Mouse (Mus musculus): ENCODE results near the gene Ywhag. TPM values are rescaled to one million over a fixed set of nuclear protein-coding genes. Genes with fewer than 3 reads are reported as not detected.

The Ywhag gene
- polyA plus RNA-seq, 1 experiment from 2014 or later: 89.4 TPM

DNA sequence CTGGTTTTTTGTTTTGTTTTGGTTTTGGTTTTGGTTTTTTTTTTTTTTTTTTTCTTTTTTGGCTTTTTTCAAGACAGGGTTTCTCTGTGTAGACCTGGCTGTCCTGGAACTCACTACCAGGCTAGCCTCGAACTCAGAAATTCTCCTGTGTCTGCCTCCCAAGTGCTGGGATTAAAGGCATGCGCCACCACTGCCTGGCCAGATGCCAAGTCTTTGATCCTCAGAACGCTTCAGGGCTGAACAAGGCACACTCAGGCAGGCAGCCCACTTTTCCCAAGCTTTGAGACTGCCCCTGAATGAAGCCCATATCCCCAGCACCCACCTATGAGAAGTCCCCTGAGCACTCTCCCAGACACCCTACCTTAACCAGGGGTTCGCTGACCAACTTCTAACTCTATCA is 34.6 kb downstream of the Ywhag start:
- no peak for ATAC-seq (replicated peaks; ENCODE audit: low FRiP score, low read depth)

GRCm38 (mm10) chr5:135898995-135899394 is 35.4 kb downstream of the Ywhag start:
- WGBS: 78% methylated on average over 4 of the region's 4 CpGs
- TF ChIP-seq CTCF (IDR thresholded peaks at IDR 0.05; ENCODE audit: low read depth): no peak

More for the DNA sequence above, 34.6 kb downstream of the Ywhag start:
- Histone ChIP-seq H3K4me3 (replicated peaks; ENCODE audit: low read depth, low read length) (no peak overlapping the region), H3K27me3 (ENCODE audit: insufficient read depth, low read length) (no peaks in the 10 kb centered on the region), H3K9me3 (replicated peaks; ENCODE audit: low read length) (no peaks in the 10 kb centered on the region), H3K9ac (ENCODE audit: low read depth, low read length) (no peak overlapping the region), H3K4me1 (replicated peaks; ENCODE audit: insufficient read depth, low read length) (no peaks in the 10 kb centered on the region), H3K36me3 (ENCODE audit: insufficient read depth, low read length) (no peaks in the 10 kb centered on the region), H3K27ac (no peak overlapping the region), H3K4me2 (ENCODE audit: low read length) (no peak overlapping the region)
- no peak for DNase-seq (ENCODE audit: low spot score)
- WGBS: 57% methylated on average over 4 of the region's 4 CpGs
- TF ChIP-seq CTCF (IDR thresholded peaks at IDR 0.05; ENCODE audit: low read depth): no peak

DNA sequence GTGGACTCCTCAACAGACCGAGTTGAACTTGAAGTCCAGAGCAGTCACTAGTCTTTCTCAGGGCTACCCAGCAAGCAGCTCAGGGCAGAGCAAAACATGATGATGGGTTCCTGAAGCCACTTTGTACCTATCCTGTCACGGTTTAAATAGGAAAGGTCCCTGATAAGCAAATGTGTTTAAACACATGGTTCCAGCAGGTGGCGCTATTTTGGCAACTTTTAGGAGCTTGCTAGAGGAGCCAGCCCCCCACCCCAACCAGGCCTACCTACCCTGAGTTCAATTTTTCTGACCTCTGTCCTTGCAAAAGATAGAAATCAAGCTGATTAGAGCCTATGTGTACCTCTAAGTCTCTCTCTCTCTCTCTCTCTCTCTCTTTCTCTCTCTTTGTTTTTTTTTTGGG is 36.4 kb downstream of the Ywhag start:
- Histone ChIP-seq H3K9ac (ENCODE audit: low read depth, low read length) (no peak overlapping the region), H3K4me2 (ENCODE audit: low read length) (no peak overlapping the region), H3K4me1 (replicated peaks; ENCODE audit: insufficient read depth, low read length) (no peaks in the 10 kb centered on the region), H3K27me3 (ENCODE audit: insufficient read depth, low read length) (no peaks in the 10 kb centered on the region), H3K27ac (no peak overlapping the region), H3K9me3 (replicated peaks; ENCODE audit: low read length) (no peaks in the 10 kb centered on the region), H3K36me3 (ENCODE audit: insufficient read depth, low read length) (no peaks in the 10 kb centered on the region), H3K4me3 (replicated peaks; ENCODE audit: low read depth, low read length) (no peak overlapping the region)
- DNase-seq (ENCODE audit: low spot score) (peak; percentile 71), ATAC-seq (replicated peaks; ENCODE audit: low FRiP score, low read depth) (no peak)
- TF ChIP-seq CTCF (IDR thresholded peaks at IDR 0.05; ENCODE audit: low read depth): peak; percentile 66
- 29% methylated on average over 3 of the region's 3 CpGs for WGBS

More at GRCm38 (mm10) chr5:135898995-135899394, 35.4 kb downstream of the Ywhag start:
- no peak overlapping the region for H3K4me3 ChIP-seq (replicated peaks; ENCODE audit: low read depth, low read length)
- no peaks in the 10 kb centered on the region for H3K36me3 ChIP-seq (ENCODE audit: insufficient read depth, low read length)
- no peak overlapping the region for H3K9ac ChIP-seq (ENCODE audit: low read depth, low read length)
- no peak overlapping the region for H3K27ac ChIP-seq
- ATAC-seq (replicated peaks; ENCODE audit: low FRiP score, low read depth) (no peak), DNase-seq (ENCODE audit: low spot score) (no peak)
- no peaks in the 10 kb centered on the region for H3K9me3 ChIP-seq (replicated peaks; ENCODE audit: low read length)
- H3K4me2 ChIP-seq (ENCODE audit: low read length): no peak overlapping the region
- H3K27me3 ChIP-seq (ENCODE audit: insufficient read depth, low read length): no peaks in the 10 kb centered on the region
- H3K4me1 ChIP-seq (replicated peaks; ENCODE audit: insufficient read depth, low read length): no peaks in the 10 kb centered on the region

DNA sequence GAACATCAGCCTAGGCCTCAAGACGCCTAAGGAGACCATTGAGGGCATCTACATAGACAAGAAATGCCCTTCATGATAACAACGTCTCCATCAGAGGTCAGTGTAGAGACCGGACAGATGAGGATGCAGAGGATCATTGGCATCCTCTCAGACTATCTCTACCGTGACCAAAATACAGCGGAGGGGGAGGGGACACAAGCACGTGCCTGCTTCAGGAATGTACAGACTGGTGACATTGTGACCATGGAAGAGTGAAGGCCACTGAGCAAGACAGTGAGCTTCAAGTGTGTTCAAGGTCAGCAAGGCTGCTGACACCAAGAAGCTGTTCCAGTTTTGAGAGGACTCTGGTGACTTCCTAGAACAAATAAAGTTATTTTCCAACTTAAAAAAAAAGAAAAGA is 39.5 kb downstream of the Ywhag start:
- Histone ChIP-seq H3K27ac (no peak overlapping the region), H3K4me3 (replicated peaks; ENCODE audit: low read depth, low read length) (no peak overlapping the region), H3K4me2 (ENCODE audit: low read length) (no peak overlapping the region), H3K9me3 (replicated peaks; ENCODE audit: low read length) (no peaks in the 10 kb centered on the region), H3K27me3 (ENCODE audit: insufficient read depth, low read length) (no peaks in the 10 kb centered on the region), H3K9ac (ENCODE audit: low read depth, low read length) (no peak overlapping the region), H3K4me1 (replicated peaks; ENCODE audit: insufficient read depth, low read length) (0 out of 2 replicates have a peak, but pooled peaks cover 3% of the 10 kb centered on the region), H3K36me3 (ENCODE audit: insufficient read depth, low read length) (no peaks in the 10 kb centered on the region)
- ATAC-seq (replicated peaks; ENCODE audit: low FRiP score, low read depth): no peak
- WGBS: 81% methylated on average over 6 of the region's 6 CpGs
- DNase-seq (ENCODE audit: low spot score): no peak
- TF ChIP-seq CTCF (IDR thresholded peaks at IDR 0.05; ENCODE audit: low read depth): no peak

DNA sequence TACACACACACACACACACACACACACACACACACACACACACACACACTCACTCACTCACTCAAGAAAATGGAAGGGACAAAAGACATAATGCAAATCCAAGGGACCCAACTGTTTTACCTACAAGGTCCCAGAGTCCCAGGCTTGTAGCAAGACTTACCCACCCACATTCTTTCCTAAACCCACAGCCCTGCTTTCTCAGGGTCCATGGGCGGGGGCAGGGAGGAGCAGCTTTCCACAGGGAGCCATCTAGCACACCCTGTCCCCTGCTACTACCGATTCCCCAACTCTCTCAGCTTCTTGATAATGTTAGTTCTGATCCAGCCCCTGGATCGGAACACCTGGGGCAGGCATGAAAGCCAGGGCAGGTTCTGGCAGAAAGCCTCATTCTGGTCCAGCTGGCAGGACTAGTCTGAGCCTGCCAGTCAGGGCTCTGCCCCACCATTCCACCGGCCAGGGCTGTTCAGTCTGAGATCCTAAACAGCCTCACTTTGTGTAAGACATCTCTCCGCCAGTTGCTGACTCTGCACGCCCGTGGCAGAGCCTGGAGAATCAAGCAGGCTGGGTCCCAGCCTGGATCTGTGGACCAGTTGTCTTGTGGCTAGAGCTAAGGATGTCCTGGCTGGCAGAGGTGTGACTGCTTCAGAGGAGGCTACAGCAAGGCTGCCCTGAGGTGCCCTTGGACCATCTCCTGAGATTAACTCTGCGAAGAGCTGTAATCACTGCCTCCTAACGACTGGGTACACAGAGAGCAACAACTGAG is 41.6 kb downstream of the Ywhag start:
- DNase-seq (ENCODE audit: low spot score) (no peak), ATAC-seq (replicated peaks; ENCODE audit: low FRiP score, low read depth) (no peak)
- H3K27ac ChIP-seq: no peak overlapping the region
- no peak overlapping the region for H3K9ac ChIP-seq (ENCODE audit: low read depth, low read length)
- no peak overlapping the region for H3K4me3 ChIP-seq (replicated peaks; ENCODE audit: low read depth, low read length)
- H3K4me1 ChIP-seq (replicated peaks; ENCODE audit: insufficient read depth, low read length): 0 out of 2 replicates have a peak, but pooled peaks cover 3% of the 10 kb centered on the region
- no peaks in the 10 kb centered on the region for H3K27me3 ChIP-seq (ENCODE audit: insufficient read depth, low read length)
- H3K4me2 ChIP-seq (ENCODE audit: low read length): no peak overlapping the region
- no peak for TF ChIP-seq CTCF (IDR thresholded peaks at IDR 0.05; ENCODE audit: low read depth)
- no peaks in the 10 kb centered on the region for H3K36me3 ChIP-seq (ENCODE audit: insufficient read depth, low read length)
- 47% methylated on average over 9 of the region's 9 CpGs for WGBS
- no peaks in the 10 kb centered on the region for H3K9me3 ChIP-seq (replicated peaks; ENCODE audit: low read length)

DNA sequence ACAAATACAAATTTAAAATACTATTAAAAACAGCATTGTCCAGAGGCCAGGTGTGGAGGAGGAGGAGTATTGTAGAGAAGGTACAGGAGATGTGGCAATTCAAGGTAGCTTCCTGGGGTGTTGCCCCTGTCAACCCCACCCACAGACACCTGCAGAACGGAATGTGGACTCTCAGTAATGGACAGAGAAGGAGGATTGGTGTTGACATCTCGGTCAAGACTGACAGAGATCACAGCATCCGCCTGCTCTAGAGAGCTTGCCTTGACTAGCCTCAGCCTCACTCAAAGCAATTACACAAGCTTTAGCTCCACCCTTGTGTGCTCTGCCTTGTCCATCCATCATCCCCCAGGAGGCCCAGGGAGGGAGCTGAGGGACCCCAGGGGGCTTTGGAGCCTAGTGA is 43.5 kb downstream of the Ywhag start:
- no peak for DNase-seq (ENCODE audit: low spot score)
- ATAC-seq (replicated peaks; ENCODE audit: low FRiP score, low read depth): no peak
- WGBS: 59% methylated on average over 3 of the region's 3 CpGs

More for the DNA sequence above, 43.5 kb downstream of the Ywhag start:
- TF ChIP-seq CTCF (IDR thresholded peaks at IDR 0.05; ENCODE audit: low read depth): no peak
- Histone ChIP-seq H3K36me3 (ENCODE audit: insufficient read depth, low read length) (no peaks in the 10 kb centered on the region), H3K4me1 (replicated peaks; ENCODE audit: insufficient read depth, low read length) (0 out of 2 replicates have a peak, but pooled peaks cover 3% of the 10 kb centered on the region), H3K4me2 (ENCODE audit: low read length) (no peak overlapping the region), H3K27ac (no peak overlapping the region), H3K9me3 (replicated peaks; ENCODE audit: low read length) (no peaks in the 10 kb centered on the region), H3K27me3 (ENCODE audit: insufficient read depth, low read length) (no peaks in the 10 kb centered on the region), H3K9ac (ENCODE audit: low read depth, low read length) (no peak overlapping the region), H3K4me3 (replicated peaks; ENCODE audit: low read depth, low read length) (no peak overlapping the region)

Data from kidney, postnatal 0 days (tissue).